Mouse (Mus musculus) megakaryocyte, embryonic 14.5 days (primary cell): Measurements from ENCODE around the gene Cyp21a1.

Source experiments
- FLI1 ChIP-seq: IDR thresholded peaks from 2 replicates; pipeline ENCODE4 v1.6.1; 2012; ENCODE audit warnings: low read length, inconsistent platforms, mixed read lengths
- GATA1 ChIP-seq: IDR thresholded peaks from 3 replicates; pipeline ENCODE4 v1.6.1; 2012; ENCODE audit warnings: mixed read lengths, low read length, inconsistent platforms, borderline replicate concordance

GRCm38 (mm10) chr17:34814818-34815370 is 10.5 kb upstream of the Cyp21a1 start:
- TF ChIP-seq GATA1 (no peak), FLI1 (no peak)
